Mouse (Mus musculus) embryonic facial prominence, embryonic 12.5 days (tissue): ENCODE measurements around the gene Cadm1. TPM values are rescaled to one million over a fixed set of nuclear protein-coding genes. Genes with fewer than 3 reads are reported as not detected.
A peak's percentile ranks its signal among the peaks of the same experiment; 100 is the strongest.

ENCODE experiments used
- ATAC-seq: fragments of 200-750 bp; cut with Nextera tagmentation; 2 replicates; pipeline ENCODE4 v1.8.0; 2017; ENCODE audit not compliant: insufficient number of reproducible peaks, insufficient read depth, low FRiP score, low TSS enrichment
- H3K27ac ChIP-seq: fragments of 300-500 bp; sonication (generic); 2 replicates; pipeline ENCODE4 v1.5.1; 2016; ENCODE audit warnings: mild to moderate bottlenecking
- H3K27me3 ChIP-seq: fragments of 300-500 bp; sonication (generic); 2 replicates; pipeline ENCODE4 v1.6.1; 2016; ENCODE audit warnings: mild to moderate bottlenecking, moderate library complexity
- H3K36me3 ChIP-seq: fragments of 300-500 bp; sonication (generic); 2 replicates; pipeline ENCODE4 v1.6.1; 2016; ENCODE audit warnings: mild to moderate bottlenecking
- H3K4me1 ChIP-seq: fragments of 300-500 bp; sonication (generic); 2 replicates; pipeline ENCODE4 v1.6.1; 2016
- H3K4me2 ChIP-seq: fragments of 300-500 bp; sonication (generic); replicated peaks from 2 replicates; pipeline ENCODE4 v1.6.1; 2016; ENCODE audit warnings: mild to moderate bottlenecking, moderate library complexity
- H3K4me3 ChIP-seq: fragments of 300-500 bp; sonication (generic); 2 replicates; pipeline ENCODE4 v1.5.1; 2016; ENCODE audit warnings: mild to moderate bottlenecking
- H3K9ac ChIP-seq: fragments of 300-500 bp; sonication (generic); 2 replicates; pipeline ENCODE4 v1.6.1; 2016; ENCODE audit warnings: mild to moderate bottlenecking, moderate library complexity
- H3K9me3 ChIP-seq: fragments of 300-500 bp; sonication (generic); 2 replicates; pipeline ENCODE4 v1.6.1; 2016; ENCODE audit warnings: mild to moderate bottlenecking, moderate library complexity
- WGBS: fragments of 180-500 bp; shearing (Covaris S2); methylation state at CpG from one replicate; pipeline ENCODE4 v1.1.7; 2016; 5-methylcytosine and 5-hydroxymethylcytosine counted together
- polyA plus RNA-seq: library from polyadenylated mRNA; unstranded; fragments of >200 nt; fragmentation: Nextera tagmentation; extraction: Ambion mirVana; gene quantifications from 2 replicates; pipeline ENCODE4 v1.2.1, GENCODE M21; 2016

Cadm1 gene
- polyA plus RNA-seq, 1 experiment from 2014 or later = 73.9 TPM

GRCm38 (mm10) chr9:47776941-47777919, 247.3 kb downstream of the Cadm1 start:
- no peak for ATAC-seq
- WGBS = 79% methylated on average over 9 of the region's 9 CpGs
- Histone ChIP-seq H3K4me3 (no peak overlapping the region), H3K27ac (no peak overlapping the region), H3K4me2 (no peak overlapping the region), H3K36me3 (no peaks in the 10 kb centered on the region), H3K9me3 (no peaks in the 10 kb centered on the region), H3K27me3 (no peaks in the 10 kb centered on the region), H3K4me1 (peaks cover 4% of the 10 kb centered on the region), H3K9ac (no peak overlapping the region)

- no peaks in the 10 kb centered on the region for H3K27me3 ChIP-seq
- no peaks in the 10 kb centered on the region for H3K36me3 ChIP-seq
- no peak overlapping the region for H3K27ac ChIP-seq
- H3K4me1 ChIP-seq = peaks cover 4% of the 10 kb centered on the region
- no peak for ATAC-seq
- no peak overlapping the region for H3K4me3 ChIP-seq
- WGBS = 65% methylated on average over 11 of the region's 11 CpGs
- no peak overlapping the region for H3K9ac ChIP-seq
- H3K9me3 ChIP-seq = no peaks in the 10 kb centered on the region
- no peak overlapping the region for H3K4me2 ChIP-seq
Measured at GRCm38 (mm10) chr9:47778438-47778837, 248.5 kb downstream of the Cadm1 start.

DNA sequence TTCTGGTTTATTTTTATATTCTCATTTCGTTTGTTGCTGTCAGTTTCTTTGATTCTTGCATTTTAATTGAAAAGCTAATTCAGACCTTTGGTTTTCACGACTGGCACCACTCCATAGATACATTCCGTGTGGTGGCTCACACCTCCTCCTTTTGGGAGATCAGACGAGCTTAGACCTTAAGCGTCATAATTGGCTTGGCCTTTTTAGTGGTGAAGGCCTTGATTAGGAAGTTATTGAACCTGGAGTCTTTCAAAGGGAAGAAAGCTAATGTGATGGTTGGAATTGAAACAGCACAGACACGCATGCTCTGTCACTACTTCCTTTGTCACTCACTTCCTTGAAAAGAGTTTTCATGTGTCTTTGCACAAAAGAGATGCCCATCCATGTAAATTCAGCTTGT, 249.3 kb downstream of the Cadm1 start:
- ATAC-seq = no peak
- H3K4me2 ChIP-seq = no peak overlapping the region
- WGBS = 71% methylated on average over 6 of the region's 6 CpGs
- no peak overlapping the region for H3K27ac ChIP-seq
- peaks cover 4% of the 10 kb centered on the region for H3K4me1 ChIP-seq
- H3K9me3 ChIP-seq = no peaks in the 10 kb centered on the region
- no peak overlapping the region for H3K4me3 ChIP-seq
- no peaks in the 10 kb centered on the region for H3K27me3 ChIP-seq
- H3K9ac ChIP-seq = no peak overlapping the region
- H3K36me3 ChIP-seq = no peaks in the 10 kb centered on the region

DNA sequence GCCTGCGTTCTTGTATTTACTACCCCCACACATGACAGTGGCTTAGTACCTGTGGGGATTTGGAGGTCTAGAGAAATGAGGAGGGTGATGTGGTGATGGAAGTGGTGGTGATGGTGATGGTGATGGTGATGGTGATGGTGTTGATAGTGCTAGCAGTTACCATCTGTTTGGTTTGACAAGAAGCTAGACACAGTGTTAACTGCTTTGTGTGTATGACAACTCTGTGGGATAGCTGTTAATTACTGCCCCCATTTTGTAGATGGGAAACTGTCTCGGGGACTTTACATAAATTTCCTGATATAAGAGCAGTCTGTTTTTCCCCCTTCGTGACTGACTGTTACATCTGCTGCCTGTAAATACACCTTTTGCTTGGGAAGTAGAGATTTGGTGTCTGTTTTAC, 256.7 kb downstream of the Cadm1 start:
- no peaks in the 10 kb centered on the region for H3K27me3 ChIP-seq
- H3K4me1 ChIP-seq = no peaks in the 10 kb centered on the region
- no peak overlapping the region for H3K27ac ChIP-seq
- H3K4me3 ChIP-seq = no peak overlapping the region
- no peaks in the 10 kb centered on the region for H3K36me3 ChIP-seq
- 82% methylated on average over 3 of the region's 3 CpGs for WGBS
- no peak overlapping the region for H3K4me2 ChIP-seq
- ATAC-seq = no peak
- no peak overlapping the region for H3K9ac ChIP-seq
- no peaks in the 10 kb centered on the region for H3K9me3 ChIP-seq

DNA sequence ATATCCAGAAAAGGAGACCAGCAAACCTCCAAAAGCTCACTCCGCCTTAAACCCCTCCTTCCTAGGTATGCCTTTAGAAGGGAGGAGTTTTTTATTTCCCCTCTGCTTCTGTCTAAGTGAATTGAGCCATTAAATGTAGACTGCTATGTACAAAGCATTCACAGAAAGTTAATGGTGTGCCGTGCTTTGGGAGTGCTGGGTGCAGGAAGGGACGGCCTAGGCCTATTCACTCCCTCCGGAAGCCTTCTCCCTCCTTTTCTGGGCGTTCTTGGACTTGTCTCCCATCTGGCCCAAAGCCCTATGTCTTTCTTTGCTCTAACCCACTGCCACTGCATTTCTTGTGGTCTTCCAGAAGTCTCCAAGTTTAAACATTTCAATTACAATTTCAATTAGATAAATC, 268.5 kb downstream of the Cadm1 start:
- no peak overlapping the region for H3K27ac ChIP-seq
- H3K9me3 ChIP-seq = no peaks in the 10 kb centered on the region
- H3K4me2 ChIP-seq = no peak overlapping the region
- no peak overlapping the region for H3K9ac ChIP-seq
- H3K36me3 ChIP-seq = 0 out of 2 replicates have a peak, but pooled peaks cover 7% of the 10 kb centered on the region
- peaks cover 4% of the 10 kb centered on the region; the same call in 1 of the 2 replicates for H3K4me1 ChIP-seq
- no peak overlapping the region for H3K4me3 ChIP-seq
- no peaks in the 10 kb centered on the region for H3K27me3 ChIP-seq
- no peak for ATAC-seq
- WGBS = 87% methylated on average over 5 of the region's 5 CpGs

GRCm38 (mm10) chr9:47801242-47801641, 271.3 kb downstream of the Cadm1 start:
- no peak overlapping the region for H3K27ac ChIP-seq
- 0 out of 2 replicates have a peak, but pooled peaks cover 7% of the 10 kb centered on the region for H3K36me3 ChIP-seq
- no peaks in the 10 kb centered on the region for H3K27me3 ChIP-seq
- 63% methylated on average over 4 of the region's 4 CpGs for WGBS
- no peak overlapping the region for H3K9ac ChIP-seq
- H3K4me2 ChIP-seq = no peak overlapping the region
- peaks cover 7% of the 10 kb centered on the region; the same call in 1 of the 2 replicates for H3K4me1 ChIP-seq
- no peak overlapping the region for H3K4me3 ChIP-seq
- ATAC-seq = no peak
- H3K9me3 ChIP-seq = no peaks in the 10 kb centered on the region

- Histone ChIP-seq H3K9me3 (no peaks in the 10 kb centered on the region), H3K27ac (no peak overlapping the region), H3K4me3 (no peak overlapping the region), H3K36me3 (0 out of 2 replicates have a peak, but pooled peaks cover 7% of the 10 kb centered on the region), H3K9ac (no peak overlapping the region), H3K4me2 (no peak overlapping the region), H3K4me1 (peaks cover 7% of the 10 kb centered on the region; the same call in 1 of the 2 replicates), H3K27me3 (no peaks in the 10 kb centered on the region)
- 95% methylated on average over 4 of the region's 4 CpGs for WGBS
- ATAC-seq = no peak
Measured at GRCm38 (mm10) chr9:47802527-47802926, 272.6 kb downstream of the Cadm1 start.

- no peak overlapping the region for H3K9ac ChIP-seq
- ATAC-seq = no peak
- 0 out of 2 replicates have a peak, but pooled peaks cover 7% of the 10 kb centered on the region for H3K36me3 ChIP-seq
- no peak overlapping the region for H3K4me2 ChIP-seq
- no peak overlapping the region for H3K4me3 ChIP-seq
- H3K9me3 ChIP-seq = no peaks in the 10 kb centered on the region
- H3K27me3 ChIP-seq = no peaks in the 10 kb centered on the region
- H3K4me1 ChIP-seq = peaks cover 7% of the 10 kb centered on the region; the same call in 1 of the 2 replicates
- 57% methylated on average over 13 of the region's 13 CpGs for WGBS
- no peak overlapping the region for H3K27ac ChIP-seq
Measured at GRCm38 (mm10) chr9:47803531-47804105, 273.6 kb downstream of the Cadm1 start.

GRCm38 (mm10) chr9:47805658-47806057, 275.7 kb downstream of the Cadm1 start:
- Histone ChIP-seq H3K4me3 (no peak overlapping the region), H3K27ac (no peak overlapping the region), H3K9me3 (no peaks in the 10 kb centered on the region), H3K4me1 (peaks cover 7% of the 10 kb centered on the region; the same call in 1 of the 2 replicates), H3K4me2 (no peak overlapping the region), H3K27me3 (no peaks in the 10 kb centered on the region), H3K9ac (no peak overlapping the region), H3K36me3 (no peaks in the 10 kb centered on the region)
- WGBS = 52% methylated on average over 7 of the region's 7 CpGs
- ATAC-seq = no peak

DNA sequence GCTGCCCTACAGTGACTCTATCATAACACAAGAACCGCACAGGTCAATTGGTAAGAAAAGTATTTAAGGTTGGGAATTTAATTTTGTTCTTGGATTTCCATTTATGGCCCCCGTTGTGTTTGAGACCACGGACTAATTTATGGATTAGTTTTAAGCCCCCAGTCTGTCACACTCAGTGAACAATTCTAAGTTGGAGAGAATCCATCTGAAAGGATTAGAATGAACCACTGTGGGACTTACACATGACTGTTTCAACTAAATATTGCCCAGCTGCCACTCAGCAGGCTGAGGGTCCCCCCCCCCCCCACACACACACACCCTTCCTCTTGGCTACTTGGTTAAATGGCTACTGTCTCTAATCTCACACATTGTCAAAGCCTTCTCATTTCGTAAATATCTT, 295.7 kb downstream of the Cadm1 start:
- H3K27me3 ChIP-seq = no peaks in the 10 kb centered on the region
- 61% methylated on average over 4 of the region's 4 CpGs for WGBS
- no peaks in the 10 kb centered on the region for H3K9me3 ChIP-seq
- H3K27ac ChIP-seq = 0 out of 2 replicates have a peak overlapping the region, but pooled peaks have one; percentile 17
- H3K4me3 ChIP-seq = no peak overlapping the region
- no peaks in the 10 kb centered on the region for H3K36me3 ChIP-seq
- no peak overlapping the region for H3K4me2 ChIP-seq
- peaks cover 17% of the 10 kb centered on the region for H3K4me1 ChIP-seq
- no peak overlapping the region for H3K9ac ChIP-seq
- ATAC-seq = no peak

GRCm38 (mm10) chr9:47828762-47829161, 298.8 kb downstream of the Cadm1 start:
- H3K9ac ChIP-seq = no peak overlapping the region
- ATAC-seq = no peak
- H3K27ac ChIP-seq = no peak overlapping the region

DNA sequence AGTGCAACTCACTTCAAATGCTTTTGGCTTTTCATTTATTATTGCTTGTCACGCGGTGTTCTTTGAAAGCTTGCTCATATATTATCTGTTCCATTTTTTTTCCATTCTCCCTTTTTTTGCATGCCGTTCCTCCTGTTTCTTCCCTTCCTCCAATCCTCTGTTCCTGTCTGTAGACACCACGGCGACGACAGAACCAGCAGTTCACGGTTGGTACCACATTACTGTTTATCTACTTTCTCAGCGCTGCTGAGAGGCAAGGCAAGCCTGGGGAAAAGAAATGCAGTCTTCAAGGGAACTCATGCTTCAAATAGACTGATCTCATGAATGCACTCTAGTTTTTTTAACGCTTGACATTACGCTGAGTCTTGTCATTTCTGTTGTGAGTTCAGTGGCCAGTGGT, 299.2 kb downstream of the Cadm1 start:
- Histone ChIP-seq H3K4me3 (no peak overlapping the region), H3K27me3 (no peaks in the 10 kb centered on the region), H3K4me1 (peaks cover 17% of the 10 kb centered on the region), H3K9ac (no peak overlapping the region), H3K36me3 (no peaks in the 10 kb centered on the region), H3K4me2 (peak overlapping the region; percentile 33), H3K27ac (no peak overlapping the region), H3K9me3 (no peaks in the 10 kb centered on the region)
- 57% methylated on average over 10 of the region's 10 CpGs for WGBS
- ATAC-seq = no peak

More at GRCm38 (mm10) chr9:47828762-47829161, 298.8 kb downstream of the Cadm1 start:
- Histone ChIP-seq H3K27me3 (no peaks in the 10 kb centered on the region), H3K9me3 (no peaks in the 10 kb centered on the region), H3K4me3 (no peak overlapping the region), H3K4me2 (peak overlapping the region; percentile 33), H3K4me1 (peaks cover 17% of the 10 kb centered on the region), H3K36me3 (no peaks in the 10 kb centered on the region)
- WGBS = 12% methylated on average over 13 of the region's 13 CpGs
